Mouse (Mus musculus): ENCODE measurements around the gene Mcemp1. TPM values are rescaled to one million over a fixed set of nuclear protein-coding genes. Genes with fewer than 3 reads are reported as not detected.

The Mcemp1 gene
- polyA plus RNA-seq, 2 experiments from 2014 or later, result 0.43 TPM; not detected in 1

DNA sequence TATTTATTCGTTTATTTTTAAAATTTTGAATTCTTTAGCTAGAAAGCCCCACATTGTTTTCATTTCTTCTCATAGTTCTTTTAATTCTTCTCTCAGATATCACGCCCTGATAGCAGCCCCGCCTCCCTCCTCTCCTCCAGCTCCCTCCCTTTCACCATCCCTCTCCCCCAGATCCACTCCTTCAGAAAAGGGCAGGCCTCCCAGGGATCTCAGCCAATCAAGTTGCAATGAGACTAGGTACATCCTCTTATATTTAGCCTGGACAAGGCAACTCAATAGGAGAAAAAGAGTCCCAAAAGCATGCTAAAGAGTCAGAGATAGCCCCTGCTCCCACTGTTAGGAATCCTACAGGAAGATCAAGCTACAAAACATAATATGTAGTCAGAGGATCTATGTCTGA is 9.1 kb downstream of the Mcemp1 start:
- ATAC-seq, result no peak

DNA sequence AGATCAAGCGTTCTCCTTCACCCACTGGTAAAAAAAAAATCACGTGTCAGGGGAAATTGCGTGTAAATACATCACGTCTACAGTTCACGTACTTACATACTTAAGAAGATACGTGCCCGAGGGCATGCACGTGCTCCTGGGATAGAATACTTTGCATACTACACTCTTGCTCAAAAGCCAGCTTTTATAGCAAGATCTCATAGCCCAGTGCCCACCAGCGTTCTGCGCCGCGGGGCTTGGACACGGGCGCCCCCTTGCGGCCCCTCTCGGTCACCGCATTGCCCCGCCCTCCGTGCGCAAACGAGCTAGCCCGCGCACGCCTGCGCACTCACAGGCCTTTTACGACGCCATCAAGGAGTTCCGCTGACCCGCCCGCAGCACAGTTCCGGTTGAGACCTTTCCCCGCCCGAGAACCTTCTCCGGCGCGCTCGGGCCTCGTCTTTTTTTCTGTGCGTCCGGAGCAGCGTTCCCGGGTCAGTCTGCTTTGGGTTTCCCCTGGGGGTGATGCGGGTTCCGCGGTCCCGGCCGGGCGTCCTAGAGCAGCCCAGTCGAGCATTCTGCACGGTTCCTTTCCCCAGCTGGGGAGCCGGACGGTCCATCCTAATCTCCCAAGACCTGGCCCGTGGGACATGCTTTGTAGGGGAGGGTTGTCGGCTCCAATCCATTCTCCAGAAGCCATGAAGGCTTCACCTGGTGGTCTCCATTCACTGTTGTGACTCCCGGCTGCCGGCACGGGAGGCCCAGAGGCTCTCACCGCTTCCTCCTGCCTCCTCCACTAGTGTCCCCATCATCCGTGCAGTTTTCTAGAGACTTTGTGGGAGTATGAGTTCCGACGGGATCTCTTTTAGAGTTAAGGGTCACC is 10.8 kb downstream of the Mcemp1 start, which contains the start of gene Trappc5:
TSS of gene Trappc5 (plus strand) at position 169 of the 862 bp plus-strand sequence.
- ATAC-seq, result peak; percentile 84

DNA sequence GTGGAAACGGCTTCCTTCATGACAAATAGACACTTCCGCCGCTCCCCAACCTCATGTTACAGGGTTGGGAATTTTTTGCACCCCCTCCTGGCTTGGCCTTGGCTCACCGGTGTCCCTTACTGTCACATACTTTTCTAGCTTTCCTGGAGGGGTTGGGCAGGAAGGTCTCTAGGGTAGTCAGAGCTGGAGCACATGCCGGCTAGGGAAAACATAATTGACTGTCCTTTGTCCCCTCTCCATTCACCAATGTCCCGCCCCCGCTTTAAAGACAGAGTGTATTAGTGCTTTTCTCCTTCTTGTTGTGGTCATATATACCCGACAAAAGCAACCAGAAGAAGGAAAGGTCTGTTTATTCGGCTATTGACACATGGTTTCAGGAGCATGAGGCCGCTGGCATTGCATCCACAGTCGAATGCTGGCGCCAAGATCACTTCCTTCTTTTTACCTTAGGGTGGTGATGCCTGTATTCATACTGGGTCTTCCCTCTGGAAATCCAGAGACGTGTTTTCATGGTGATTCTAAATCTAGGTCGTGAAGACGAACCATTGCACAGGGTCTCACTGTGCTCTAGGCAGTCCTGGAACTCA is 11.5 kb downstream of the Mcemp1 start:
- no peak for ATAC-seq

DNA sequence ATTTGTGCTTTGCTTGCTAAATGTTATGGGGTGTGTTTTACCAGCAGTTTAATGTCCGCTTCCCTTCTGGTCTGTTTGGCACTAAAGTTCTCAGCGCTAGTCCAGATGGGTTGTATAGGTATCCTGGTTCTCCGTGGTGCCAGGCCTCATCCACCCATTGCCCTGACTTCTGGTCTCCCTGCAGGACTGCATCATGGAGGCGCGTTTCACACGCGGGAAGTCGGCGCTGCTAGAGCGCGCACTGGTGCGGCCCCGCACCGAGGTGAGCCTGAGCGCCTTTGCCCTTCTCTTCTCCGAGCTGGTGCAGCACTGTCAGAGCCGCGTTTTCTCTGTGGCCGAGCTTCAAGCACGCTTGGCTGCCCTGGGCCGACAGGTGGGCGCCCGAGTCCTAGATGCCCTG is 13.3 kb downstream of the Mcemp1 start:
- ATAC-seq, result no peak

DNA sequence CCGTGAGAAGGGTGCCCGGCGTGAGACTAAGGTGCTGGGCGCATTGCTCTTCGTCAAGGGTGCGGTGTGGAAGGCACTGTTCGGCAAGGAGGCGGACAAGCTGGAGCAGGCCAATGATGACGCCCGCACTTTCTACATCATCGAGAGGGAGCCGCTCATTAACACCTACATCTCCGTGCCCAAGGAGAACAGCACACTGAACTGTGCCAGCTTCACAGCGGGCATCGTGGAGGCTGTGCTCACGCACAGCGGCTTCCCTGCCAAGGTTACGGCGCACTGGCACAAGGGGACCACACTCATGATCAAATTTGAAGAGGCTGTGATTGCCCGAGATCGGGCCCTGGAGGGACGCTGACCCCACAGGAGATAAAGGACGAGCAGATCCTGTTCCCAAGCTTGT is 13.7 kb downstream of the Mcemp1 start:
- ATAC-seq, result no peak

DNA sequence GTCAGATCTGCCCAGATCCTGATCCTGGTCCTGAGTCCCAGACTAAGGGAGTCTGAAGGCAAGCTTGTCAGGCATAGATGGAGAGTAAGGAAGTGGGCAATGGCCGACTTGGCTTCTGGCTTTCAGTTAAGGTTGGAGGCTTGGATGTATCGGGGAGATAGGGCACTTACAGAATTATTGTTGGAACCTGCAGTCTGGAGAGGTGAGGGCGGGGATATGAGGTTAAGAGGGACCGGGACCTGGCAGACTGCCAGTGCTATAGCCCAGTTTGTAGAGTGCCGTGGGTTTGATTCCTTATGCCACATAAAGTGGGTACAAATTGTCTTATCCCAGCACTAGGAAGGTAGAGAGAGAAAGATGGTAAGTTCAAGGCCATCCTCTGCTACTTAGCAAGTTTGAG is 14.1 kb downstream of the Mcemp1 start:
- no peak for ATAC-seq

DNA sequence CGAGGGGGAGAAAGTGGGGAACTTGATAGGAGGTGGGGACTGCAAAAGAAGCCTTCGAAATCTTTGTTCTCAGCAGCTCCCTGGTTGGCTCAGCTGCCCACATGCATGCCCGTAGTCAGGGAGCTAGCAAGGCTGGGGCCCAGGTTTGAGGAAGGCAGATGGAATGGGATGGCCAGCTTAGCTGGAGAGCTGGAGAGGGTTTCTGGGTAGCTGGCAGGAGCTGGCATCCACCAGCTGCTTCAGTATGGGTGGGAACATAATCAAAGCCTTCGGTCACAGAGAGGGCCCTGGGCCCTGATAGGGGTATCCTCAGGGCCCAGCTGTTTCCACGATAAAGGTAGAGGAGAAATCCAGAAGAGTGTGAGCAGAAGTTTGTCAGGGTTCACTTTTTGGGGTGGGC is 16.9 kb downstream of the Mcemp1 start:
- ATAC-seq, result no peak

DNA sequence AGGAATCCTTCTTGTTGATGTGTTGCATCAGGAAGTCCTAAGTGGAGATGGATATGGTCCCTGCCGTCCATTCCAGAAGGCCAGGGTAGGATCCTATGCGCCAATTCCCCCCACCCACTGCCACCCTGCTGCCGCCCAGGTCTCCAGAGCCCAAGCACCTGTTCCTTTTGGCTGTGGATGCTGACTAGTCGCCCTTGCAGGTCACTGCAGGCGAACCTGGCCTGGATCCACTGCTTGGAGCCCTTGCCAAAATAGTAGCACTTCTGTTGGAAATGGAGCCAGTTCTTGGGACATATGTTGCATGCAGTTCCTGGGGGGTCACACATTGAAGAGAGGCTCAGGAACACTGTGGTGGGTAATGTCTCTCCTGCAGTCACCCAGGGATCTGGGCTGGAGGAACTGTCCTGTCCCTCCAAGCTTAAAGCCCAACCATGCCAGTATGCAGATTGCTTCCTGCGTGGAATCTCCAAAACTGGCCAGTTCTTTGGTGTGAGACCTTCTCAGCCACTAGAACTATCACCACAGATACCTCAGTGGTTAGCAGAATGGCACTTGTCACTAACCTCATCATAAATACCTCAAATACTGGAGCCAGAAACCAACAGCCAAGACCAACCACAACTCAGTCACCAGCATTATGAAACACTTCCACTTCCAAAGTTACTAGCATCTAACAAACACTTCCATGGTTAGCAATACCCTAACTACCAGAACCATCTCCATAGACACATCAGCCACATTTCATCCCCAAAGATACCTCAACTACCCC is 18.0 kb downstream of the Mcemp1 start:
- no peak for ATAC-seq

DNA sequence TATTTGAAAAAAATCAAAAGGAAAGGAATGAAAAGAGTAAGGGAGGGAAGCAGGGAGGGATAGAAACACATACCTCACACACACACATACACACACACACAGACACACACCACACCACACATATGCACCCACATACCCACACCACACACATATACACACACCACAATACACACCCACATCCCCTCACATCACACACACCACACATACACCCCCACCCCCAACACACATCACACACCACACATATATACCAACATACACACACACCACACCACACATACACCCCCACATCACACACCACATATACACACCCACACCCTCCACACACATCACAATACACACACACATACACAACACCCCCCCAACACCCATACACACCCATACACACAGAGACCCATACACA is 19.0 kb downstream of the Mcemp1 start:
- ATAC-seq, result no peak

DNA sequence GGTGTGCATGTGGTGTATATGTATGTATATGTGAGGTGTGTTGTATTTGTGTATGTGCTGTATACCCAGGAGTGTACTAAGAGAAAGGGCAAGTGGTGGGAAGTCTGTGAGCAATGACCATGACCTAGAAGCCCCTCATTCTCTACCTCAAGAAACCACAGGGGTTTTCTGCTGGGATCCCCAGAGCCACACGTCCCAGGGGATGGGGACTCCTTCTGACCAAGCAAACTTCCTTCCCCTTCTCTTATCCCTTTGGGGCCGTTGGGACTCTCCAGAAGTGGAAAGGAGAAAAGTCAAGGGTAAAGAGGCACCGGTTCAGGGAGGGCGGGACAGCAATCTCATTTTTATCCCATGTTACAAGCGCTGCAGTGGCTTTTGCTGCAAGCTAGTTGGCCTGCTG is 19.9 kb downstream of the Mcemp1 start:
- ATAC-seq, result no peak

DNA sequence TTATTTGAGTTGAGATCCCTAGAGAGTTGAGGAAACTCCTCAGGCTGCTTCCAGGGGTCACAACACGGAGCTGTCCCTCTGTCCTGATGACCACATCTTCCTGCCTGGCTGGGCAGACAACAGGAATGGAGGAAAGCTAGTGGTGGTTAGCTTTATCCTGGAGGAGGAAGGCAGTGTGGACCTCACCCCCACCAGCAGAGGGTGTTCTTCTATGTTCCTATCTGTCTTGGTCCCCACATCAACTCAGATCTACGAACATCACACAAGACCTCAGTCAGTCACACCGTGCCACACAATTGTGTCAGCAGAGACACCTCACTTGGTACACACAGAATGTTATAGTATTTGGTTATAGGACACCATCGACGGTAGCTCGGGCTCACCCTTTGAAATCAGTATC is 22.0 kb downstream of the Mcemp1 start:
- no peak for ATAC-seq

DNA sequence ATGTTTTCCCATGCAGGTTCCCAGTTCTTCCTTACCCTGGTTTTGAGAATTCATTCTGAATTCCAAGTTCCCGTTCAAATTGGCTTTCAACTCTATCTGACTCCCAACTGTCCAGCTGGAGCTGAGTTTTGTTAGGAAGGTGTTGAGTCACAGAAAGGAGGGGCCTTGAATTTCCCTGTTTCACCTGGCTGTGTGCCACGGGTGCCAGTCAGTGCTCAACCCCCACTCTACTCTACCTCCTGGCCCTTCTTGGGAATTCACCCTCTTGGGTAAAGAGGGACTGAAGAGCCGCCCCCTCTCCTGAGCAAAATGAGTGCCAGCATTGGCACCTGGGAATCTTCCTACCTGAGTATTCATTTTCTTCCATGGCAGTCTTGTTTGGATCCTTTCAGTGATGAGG is 25.2 kb downstream of the Mcemp1 start:
- ATAC-seq, result no peak

DNA sequence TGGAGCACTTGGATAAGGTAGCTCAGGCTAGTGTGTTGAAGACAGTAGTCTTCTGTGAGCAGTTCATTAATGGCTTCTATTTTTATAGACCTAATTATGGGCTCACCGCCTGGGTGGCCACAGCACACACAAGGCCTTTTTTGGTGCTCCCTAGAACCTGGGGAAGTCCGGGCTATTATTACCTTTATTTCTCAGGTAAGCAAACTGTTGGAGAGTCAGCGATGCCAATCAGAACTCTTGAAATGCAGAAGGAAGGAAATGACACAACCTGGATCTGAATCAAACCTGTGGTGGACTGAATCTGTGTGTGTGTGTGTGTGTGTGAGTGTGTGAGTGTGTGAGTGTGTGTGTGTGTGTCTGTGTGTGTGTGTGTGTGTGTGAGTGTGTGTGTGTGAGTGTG is 28.6 kb downstream of the Mcemp1 start, which contains the start of gene Fcer2a:
TSS of gene Fcer2a (minus strand) at position 55 of the 400 bp plus-strand sequence.
- no peak for ATAC-seq

DNA sequence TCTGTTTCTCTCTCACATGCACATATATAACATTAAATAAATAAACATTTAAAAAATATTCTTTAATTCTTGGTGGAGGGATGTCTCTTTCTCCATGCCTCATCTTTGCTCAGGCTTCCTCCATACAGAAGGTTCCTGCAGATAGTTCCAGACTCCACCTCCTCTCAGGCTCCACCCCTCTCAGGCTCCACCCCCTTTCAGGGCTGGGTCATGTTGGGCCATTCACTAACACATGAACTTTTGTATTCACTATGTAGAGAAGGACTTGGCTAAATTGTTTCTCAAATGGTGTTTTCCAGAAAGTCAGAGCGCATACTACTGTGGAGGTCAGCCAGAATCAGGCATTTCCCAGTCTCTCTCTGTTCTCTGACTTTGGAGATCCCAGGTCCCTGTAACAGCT is 35.9 kb downstream of the Mcemp1 start:
- ATAC-seq, result no peak

DNA sequence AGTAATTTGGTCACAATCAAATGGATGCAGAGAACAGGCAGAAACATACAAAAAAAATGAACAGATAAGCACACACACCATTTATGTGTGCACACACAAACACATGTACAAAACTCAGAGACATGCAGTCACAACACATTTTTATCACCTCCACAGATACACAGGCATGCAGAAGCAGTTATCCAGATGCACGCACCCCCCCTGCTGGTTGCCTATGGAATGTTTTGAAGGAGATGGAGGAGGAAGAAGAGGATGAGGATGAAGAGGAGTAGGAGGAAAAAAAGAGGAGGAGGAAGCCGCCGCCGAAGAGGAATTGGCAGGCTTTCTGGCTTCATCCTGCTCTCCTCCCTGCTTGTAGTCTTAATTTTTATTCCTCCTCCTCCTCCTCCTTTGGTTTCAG is 40.2 kb downstream of the Mcemp1 start:
- no peak for ATAC-seq

DNA sequence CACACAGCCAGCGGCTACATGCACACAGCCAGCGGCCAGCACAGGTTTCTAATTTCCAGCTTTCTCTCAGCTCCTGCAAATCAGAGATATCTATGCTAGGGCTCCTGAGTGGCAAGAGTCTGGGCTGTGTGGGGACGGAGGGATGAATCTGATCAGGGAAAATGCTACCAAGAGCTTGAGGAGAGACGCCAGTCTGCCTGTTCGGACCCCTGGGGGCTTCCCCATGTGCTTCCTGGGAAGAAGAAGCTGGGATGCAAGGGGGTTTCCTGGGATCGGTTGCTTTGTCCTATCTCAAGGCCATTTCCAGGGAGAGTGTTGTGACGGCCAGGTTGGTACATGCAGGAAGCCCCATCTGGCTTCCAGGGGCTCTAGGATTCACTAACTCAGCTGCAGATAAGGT is 42.1 kb downstream of the Mcemp1 start:
- no peak for ATAC-seq

DNA sequence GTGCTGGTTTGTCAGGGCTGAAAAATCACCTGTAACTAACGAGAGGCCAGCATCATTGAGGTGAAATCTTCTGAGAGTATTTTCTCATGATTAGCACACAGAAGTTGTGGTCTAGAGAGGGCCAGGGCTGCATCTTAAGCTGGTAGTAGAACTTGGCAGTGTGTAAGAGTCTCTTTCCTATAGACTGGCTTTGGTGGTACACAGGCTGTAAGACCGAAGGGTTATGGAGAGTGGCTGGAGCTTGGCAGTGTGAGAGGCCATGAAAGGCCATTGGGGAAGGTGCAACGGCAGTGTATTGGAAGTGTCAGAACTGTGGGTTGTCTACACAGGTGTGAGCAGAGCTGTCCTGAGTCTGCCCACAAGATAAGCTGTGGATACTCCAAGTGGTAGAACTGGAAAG is 44.8 kb downstream of the Mcemp1 start:
- no peak for ATAC-seq

DNA sequence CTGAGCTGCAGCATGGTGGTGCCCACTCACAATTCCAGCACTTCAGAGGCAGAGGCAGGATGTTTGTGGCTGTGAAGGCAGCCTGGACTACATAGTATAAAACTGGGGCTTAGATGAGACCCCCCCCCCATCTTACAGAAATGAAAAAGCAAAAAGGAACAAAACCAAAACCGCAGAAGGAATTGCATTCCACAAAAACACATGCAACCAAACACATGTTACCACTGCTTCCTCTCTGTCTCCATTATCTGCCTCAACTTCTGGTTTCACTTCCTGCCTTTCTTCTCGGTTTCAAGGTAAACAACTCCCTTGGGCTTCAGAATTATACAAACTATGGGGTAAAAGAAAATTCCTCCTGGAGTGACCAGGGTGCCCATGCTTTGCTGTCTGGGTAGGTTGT is 46.1 kb downstream of the Mcemp1 start:
- ATAC-seq, result no peak

DNA sequence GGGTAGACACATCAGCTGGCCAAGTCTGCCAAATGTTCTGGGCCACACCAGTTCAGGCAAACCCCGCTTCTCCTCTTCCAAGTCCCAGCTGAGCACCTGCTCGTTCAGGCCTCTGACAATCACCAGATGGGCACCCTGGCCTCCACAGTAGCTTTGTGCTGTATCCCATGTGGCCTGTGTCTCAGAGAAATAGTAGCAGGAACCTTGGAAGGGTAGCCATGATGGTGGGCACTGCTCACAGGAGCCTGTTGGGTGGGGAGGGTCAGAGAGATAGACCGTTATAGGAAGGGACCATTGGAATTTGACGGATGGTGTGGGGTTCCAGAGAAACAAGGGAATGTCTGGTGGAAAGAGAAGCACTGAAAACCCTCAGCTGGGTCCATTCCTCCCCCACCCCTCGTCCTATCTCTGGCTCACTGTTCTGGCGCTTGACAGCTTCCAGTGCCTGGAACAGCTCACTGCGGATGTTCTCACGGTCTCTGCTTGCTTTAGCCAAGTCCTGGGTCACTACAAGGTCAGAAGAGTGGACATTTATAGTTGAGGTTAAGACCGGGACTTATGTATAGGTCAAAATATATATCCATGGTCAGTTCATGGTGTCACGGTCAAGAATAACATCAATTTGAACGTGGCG is 51.9 kb downstream of the Mcemp1 start:
- ATAC-seq, result no peak

DNA sequence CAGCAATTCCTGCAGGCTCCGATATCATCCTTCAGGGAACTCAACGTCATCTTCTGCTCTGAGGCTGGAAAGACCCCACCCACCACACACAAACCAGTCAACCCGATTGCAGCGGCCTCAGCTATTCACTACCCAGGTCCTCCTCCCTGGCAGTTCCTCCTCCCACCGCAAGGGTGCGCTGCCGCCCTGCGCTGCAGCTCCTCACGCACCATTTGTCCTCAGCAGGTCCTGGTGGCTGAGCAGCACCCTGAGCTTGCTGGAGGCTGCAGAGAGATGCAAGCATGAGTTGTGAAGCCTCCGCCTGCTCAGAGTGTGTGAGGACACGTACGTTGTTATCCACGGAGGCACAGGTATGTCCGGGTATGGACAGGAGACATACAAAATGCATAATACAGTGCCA is 53.0 kb downstream of the Mcemp1 start:
- peak; percentile 23 for ATAC-seq
